ENCODE assay signal across 26 mouse cellular contexts in the genomic region with DNA sequence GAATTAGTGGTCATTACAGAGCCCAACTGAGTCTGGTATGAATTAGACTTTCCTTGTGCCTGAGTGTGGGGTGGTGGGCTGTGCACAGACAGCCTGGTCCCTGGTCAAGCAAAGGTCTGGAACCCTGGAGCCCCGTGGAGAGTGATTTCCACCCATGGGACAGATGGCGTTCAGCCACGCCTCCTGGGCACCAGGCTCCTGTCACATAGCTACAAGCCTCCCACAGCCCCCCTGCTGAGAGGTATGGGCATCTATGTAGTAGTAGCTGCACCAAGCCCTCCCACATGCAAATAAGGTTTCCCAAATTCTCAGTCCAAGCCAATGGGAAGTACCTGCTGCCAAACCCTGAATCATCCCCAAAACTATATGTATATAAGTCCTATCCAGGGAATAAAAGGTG. TPM values are rescaled to one million over a fixed set of nuclear protein-coding genes. Genes with fewer than 3 reads are reported as not detected.
DNase-seq lines count a peak whose midpoint lies in the region; ATAC-seq and TF ChIP-seq lines count a peak whose summit lies in the region.
"Had no signal": no experiment of that assay in that cellular context is flagged by ENCODE, and none has a peak within 500 bp of the region (broad histone marks: within the 10 kb centered on the region; RNA-seq: fewer than 3 reads in every experiment).

No protein-coding gene starts in this region.

- WGBS in heart, postnatal 0 days: 67% methylated on average over 3 of the region's 3 CpGs

- no peaks in the 10 kb centered on the region for H3K36me3 ChIP-seq in heart, postnatal 0 days (replicated peaks; ENCODE audit: control insufficient read depth, insufficient read depth, low read length)
- H3K36me3 ChIP-seq: heart, embryonic 10.5 days; liver, embryonic 13.5 days; midbrain, embryonic 12.5 days had no signal

- H3K27me3 ChIP-seq in heart, postnatal 0 days (ENCODE audit: control insufficient read depth, insufficient read depth, low read length): no peaks in the 10 kb centered on the region
- H3K27me3 ChIP-seq: forebrain, embryonic 13.5 days; limb, embryonic 13.5 days; liver, embryonic 13.5 days; midbrain, embryonic 12.5 days had no signal

- no peak for TF ChIP-seq EP300 in heart, postnatal 0 days (IDR thresholded peaks at IDR 0.05; ENCODE audit: low read depth)

- no peak for ATAC-seq in cerebellum, adult (ENCODE audit: insufficient number of reproducible peaks, low FRiP score, low TSS enrichment)
- 0 out of 2 replicates have a peak, but pooled peaks have one; percentile 30 for ATAC-seq in heart, postnatal 0 days (ENCODE audit: insufficient read depth, low read depth)
- ATAC-seq: forebrain, embryonic 13.5 days had no signal

- no peak overlapping the region for H3K9ac ChIP-seq in heart, postnatal 0 days (replicated peaks; ENCODE audit: low read depth, low read length)
- H3K9ac ChIP-seq: forebrain, embryonic 13.5 days; limb, embryonic 13.5 days; liver, embryonic 13.5 days; lung, embryonic 14.5 days; midbrain, embryonic 12.5 days had no signal

- peak; percentile 37 for DNase-seq in cerebellum, adult 11-12 months
- no peak for DNase-seq in heart, postnatal 0 days (ENCODE audit: low spot score)
- DNase-seq in heart, adult 8-10 months (ENCODE audit: low spot score): no peak
- DNase-seq in cerebellum, adult 18-20 months: peak; percentile 29 to 42
- DNase-seq in cerebellum, postnatal 25 days: peak; percentile 50 to 61
- DNase-seq in layer of hippocampus, adult 9-10 months (ENCODE audit: low spot score): no peak
- no peak for DNase-seq in thymus, postnatal 10 days (ENCODE audit: low spot score in 2 of 2)
- DNase-seq: adrenal gland, postnatal 25 days; gastrocnemius, postnatal 36 days; kidney, adult 8-10 months; kidney, postnatal 10 days; liver, embryonic 13.5 days; lung, embryonic 14.5 days; right cerebral cortex, postnatal 25 days; thymus, postnatal 25 days had no signal

- no peak overlapping the region for H3K4me2 ChIP-seq in heart, postnatal 0 days (ENCODE audit: low read depth, low read length)
- H3K4me2 ChIP-seq: forebrain, embryonic 13.5 days; limb, embryonic 13.5 days; liver, embryonic 13.5 days; lung, embryonic 14.5 days; midbrain, embryonic 12.5 days had no signal

- no peak overlapping the region for H3K4me3 ChIP-seq in heart, postnatal 0 days (ENCODE audit: low read depth, low read length)
- H3K4me3 ChIP-seq: forebrain, embryonic 13.5 days; heart, embryonic 10.5 days; limb, embryonic 13.5 days; liver, embryonic 13.5 days; midbrain, embryonic 12.5 days had no signal

- TF ChIP-seq CTCF in heart, postnatal 0 days (IDR thresholded peaks at IDR 0.05; ENCODE audit: low read depth): no peak

- H3K4me1 ChIP-seq in heart, postnatal 0 days (ENCODE audit: control insufficient read depth, insufficient read depth): no peaks in the 10 kb centered on the region
- H3K4me1 ChIP-seq: forebrain, embryonic 13.5 days; midbrain, embryonic 12.5 days had no signal

- no peaks in the 10 kb centered on the region for H3K9me3 ChIP-seq in heart, postnatal 0 days (replicated peaks; ENCODE audit: control insufficient read depth, low read length)
- H3K9me3 ChIP-seq: forebrain, embryonic 13.5 days; heart, embryonic 10.5 days; limb, embryonic 13.5 days; liver, embryonic 13.5 days; midbrain, embryonic 12.5 days had no signal

- H3K27ac ChIP-seq in heart, postnatal 0 days (ENCODE audit: low read depth): 0 out of 2 replicates have a peak overlapping the region, but pooled peaks have one; percentile 9
- H3K27ac ChIP-seq: forebrain, embryonic 13.5 days; limb, embryonic 13.5 days; liver, embryonic 13.5 days; midbrain, embryonic 12.5 days had no signal

RNA-seq across cellular contexts. Expression of a gene that starts 13.9 kb away (rescaled TPM):
- 8.8 and 29.8 TPM in 2 replicates for total RNA-seq in heart, postnatal 0 days (2014; rRNA removed; ENCODE audit: low replicate concordance)
- 2.8 and 3.0 TPM in 2 replicates for polyA plus RNA-seq in heart, postnatal 0 days (2015; fragmentation: Nextera tagmentation; extraction: Ambion mirVana)
- 10 to 100 TPM; 11.3 to 26.0 (median 18.6) TPM for total RNA-seq in heart, adult 8-10 months (2022)

RNA-seq across cellular contexts. Expression of a gene that starts 29.4 kb away (rescaled TPM):
- 17.7 and 25.0 TPM in 2 replicates for total RNA-seq in heart, postnatal 0 days (2014; rRNA removed; ENCODE audit: low replicate concordance)
- polyA plus RNA-seq in heart, postnatal 0 days (2015; fragmentation: Nextera tagmentation; extraction: Ambion mirVana): 11.5 and 13.0 TPM in 2 replicates
- 1 to 10 TPM; 1.1 to 1.6 (median 1.4) TPM for total RNA-seq in heart, adult 8-10 months (2022)
- total RNA-seq: adrenal gland, postnatal 25 days; layer of hippocampus, postnatal 25 days; left cerebral cortex, postnatal 10 days; neutrophil, adult 5-6 weeks had no signal
- polyA plus RNA-seq: forebrain, embryonic 13.5 days; hindbrain, embryonic 11.5 days; spleen, adult 2 months had no signal

RNA-seq across cellular contexts. Expression of a gene that starts 41.2 kb away (rescaled TPM):
- 190 and 249 TPM in 2 replicates for total RNA-seq in heart, postnatal 0 days (2014; rRNA removed; ENCODE audit: low replicate concordance)
- polyA plus RNA-seq in heart, postnatal 0 days (2015; fragmentation: Nextera tagmentation; extraction: Ambion mirVana): 96.8 and 104 TPM in 2 replicates
- total RNA-seq in heart, adult 8-10 months (2022): 100 to 1,000 TPM; 120 to 148 (median 126) TPM
- total RNA-seq: monocyte, adult 5-6 weeks; neutrophil, adult 5-6 weeks had no signal

RNA-seq across cellular contexts. Expression of a gene that starts 47.1 kb away (rescaled TPM):
- 71.2 and 91.6 TPM in 2 replicates for total RNA-seq in heart, postnatal 0 days (2014; rRNA removed; ENCODE audit: low replicate concordance)
- 42.6 and 42.9 TPM in 2 replicates for polyA plus RNA-seq in heart, postnatal 0 days (2015; fragmentation: Nextera tagmentation; extraction: Ambion mirVana)
- 100 to 1,000 TPM in 3 of 4 experiments, 10 to 100 TPM in 1; 97.9 to 110 (median 103) TPM for total RNA-seq in heart, adult 8-10 months (2022)

Comparison
In these comparisons a context has a peak if more than half of its experiments do, and no peak if none do; other contexts are left out.
1. DNase-seq: peak in cerebellum, adult 11-12 months (single experiment), cerebellum, adult 18-20 months (2 of 2) and cerebellum, postnatal 25 days (2 of 2); none in heart, postnatal 0 days (single experiment), heart, adult 8-10 months (single experiment), layer of hippocampus, adult 9-10 months (single experiment) and thymus, postnatal 10 days (0 of 2).